Mouse (Mus musculus): ENCODE results near the gene Flvcr1.

- TF ChIP-seq MAX (IDR thresholded peaks at IDR 0.05): no peak
- TF ChIP-seq CTCF (IDR thresholded peaks at IDR 0.05; ENCODE audit: control insufficient read depth, insufficient read depth, insufficient read length): no peak
- no peak for TF ChIP-seq CEBPB (IDR thresholded peaks at IDR 0.05; ENCODE audit: low read depth)
- no peak for TF ChIP-seq USF1 (IDR thresholded peaks at IDR 0.05; ENCODE audit: low read depth)
These were observed 39.2 kb upstream of the Flvcr1 start for GRCm38 (mm10) chr1:191065188-191065587.
